Mouse (Mus musculus) erythroblast, adult 5-6 weeks (primary cell): Measurements from ENCODE around the gene Slc9a3. TPM values are rescaled to one million over a fixed set of nuclear protein-coding genes. Genes with fewer than 3 reads are reported as not detected.

ENCODE experiments used
- ATAC-seq: replicated peaks from 2 replicates; pipeline ENCODE4 v1.8.0; 2016; ENCODE audit warnings: moderate number of reproducible peaks, mild to moderate bottlenecking, moderate TSS enrichment, inconsistent platforms; ENCODE audit not compliant: poor library complexity, low FRiP score, severe bottlenecking
- total RNA-seq, 2 experiments: library from RNA; stranded (forward) in 1 of 2; stranded (reverse) in 1 of 2; fragments of 150-400 nt in 1 of 2; fragments of 200-764, 138-1000 nt in 1 of 2; gene quantifications; 2 replicates each; pipeline versions ENCODE4 v1.2.3 to v1.2.4; 2015 to 2017; ENCODE audit warnings: low replicate concordance in 2 of 2

Gene Slc9a3
- total RNA-seq, 2 experiments from 2014 or later, result not detected

DNA sequence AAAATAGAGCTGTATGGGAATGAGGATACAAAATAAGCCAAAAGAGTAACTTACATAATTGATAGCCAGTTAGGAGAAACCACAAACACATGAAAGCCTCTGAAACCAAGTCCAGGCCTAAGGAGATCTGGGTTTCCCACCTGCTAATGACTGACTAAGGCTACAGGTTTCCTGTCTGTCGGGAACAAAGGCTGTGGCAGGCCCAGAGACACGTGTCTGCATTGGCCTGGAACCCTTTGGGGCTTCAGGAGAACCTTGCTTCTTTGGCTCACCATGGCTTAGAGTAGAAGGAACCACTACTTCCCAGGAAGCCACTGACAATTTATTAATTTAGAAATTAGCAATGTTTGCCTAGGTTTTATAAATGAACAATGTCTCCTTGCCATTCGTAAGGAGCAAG lies 22.0 kb downstream of the Slc9a3 start:
- no peak for ATAC-seq

GRCm38 (mm10) chr13:74144120-74144884 lies 23.0 kb downstream of the Slc9a3 start:
- no peak for ATAC-seq

DNA sequence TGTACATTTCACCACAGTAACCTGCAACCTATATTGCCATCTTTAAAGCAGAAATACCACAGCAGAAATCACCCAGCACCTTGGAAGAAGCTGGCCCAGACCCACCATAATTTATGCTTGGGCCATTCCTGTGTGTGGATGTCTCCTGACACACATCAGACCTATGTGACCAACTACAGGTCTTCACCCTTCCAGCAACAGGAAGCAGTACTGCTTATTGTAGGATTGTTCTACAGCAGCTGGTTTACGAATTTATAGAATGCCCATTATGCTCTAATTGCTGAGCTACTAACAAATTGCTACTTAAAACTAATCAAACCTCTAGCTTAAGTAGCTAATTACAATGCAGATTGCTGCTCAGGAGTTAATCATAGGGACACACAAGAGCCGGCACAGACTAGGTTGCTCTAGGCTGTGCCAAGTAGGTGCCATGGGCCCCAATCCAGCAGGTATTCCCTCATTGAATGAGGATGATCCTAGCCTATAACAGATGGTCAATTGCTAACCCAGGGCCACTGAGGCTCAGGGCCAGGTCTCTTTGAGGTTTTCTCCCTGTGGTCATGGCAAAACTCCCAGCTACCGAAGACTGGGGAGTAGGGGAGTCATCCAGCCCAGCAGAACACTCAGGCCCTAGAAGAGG lies 24.8 kb downstream of the Slc9a3 start:
- no peak for ATAC-seq

- ATAC-seq, result no peak
Observed at GRCm38 (mm10) chr13:74147327-74147726, 26.1 kb downstream of the Slc9a3 start.

DNA sequence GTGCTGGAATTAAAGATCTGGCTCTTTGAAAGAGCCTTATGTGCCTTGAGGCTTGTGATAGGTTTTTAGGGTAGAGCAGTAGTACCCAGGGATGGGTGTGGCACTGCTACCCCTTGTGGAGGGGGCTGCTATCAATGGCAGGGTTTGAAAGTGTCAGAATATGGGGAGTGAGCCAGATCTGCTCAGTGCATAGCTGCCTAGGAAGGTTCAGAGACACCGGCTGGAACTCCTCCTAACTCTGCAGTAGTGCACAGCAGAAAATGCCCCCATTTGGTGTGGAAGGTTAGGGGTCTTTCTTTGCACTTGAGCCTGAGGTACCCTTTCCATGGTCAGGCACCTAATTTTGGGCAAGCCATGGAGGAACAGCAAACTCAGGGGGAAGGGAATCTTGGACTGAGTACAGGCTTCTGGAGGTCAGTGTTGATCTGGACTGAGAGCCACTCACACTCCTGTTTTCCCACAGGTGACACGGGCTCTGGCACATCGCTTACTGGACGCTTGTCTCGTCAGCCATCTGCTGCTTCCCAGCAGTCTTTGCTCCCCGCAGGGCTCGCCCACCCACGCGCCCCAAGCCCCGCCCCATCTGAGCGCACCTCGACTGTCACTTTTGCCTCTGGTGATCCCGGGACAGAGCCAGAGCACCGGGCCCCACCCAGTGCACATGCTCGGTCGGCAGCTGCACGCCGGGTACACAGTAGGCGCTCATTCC lies 45.2 kb downstream of the Slc9a3 start:
- peak; percentile 73 for ATAC-seq

GRCm38 (mm10) chr13:74167057-74167413 lies 45.8 kb downstream of the Slc9a3 start:
- ATAC-seq, result no peak

DNA sequence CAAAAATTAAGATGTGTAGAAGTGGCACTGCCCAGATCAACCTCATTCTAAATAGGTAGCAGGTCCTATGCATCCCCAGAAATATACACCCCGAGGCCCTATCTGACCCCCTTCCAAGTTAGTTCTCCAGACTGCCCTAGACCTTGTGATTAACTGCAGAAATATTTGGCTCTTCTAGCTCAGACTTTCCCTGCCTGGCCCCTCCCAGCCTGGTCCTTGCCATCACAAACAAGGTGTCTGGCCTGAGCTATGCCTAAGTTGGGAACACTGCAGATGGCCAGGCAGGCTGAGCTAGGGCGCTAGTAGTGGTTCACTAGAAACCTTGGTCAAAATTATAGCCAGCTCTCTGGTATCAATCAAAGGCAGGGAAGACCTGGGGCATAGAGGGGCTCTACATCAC lies 46.2 kb downstream of the Slc9a3 start:
- no peak for ATAC-seq

DNA sequence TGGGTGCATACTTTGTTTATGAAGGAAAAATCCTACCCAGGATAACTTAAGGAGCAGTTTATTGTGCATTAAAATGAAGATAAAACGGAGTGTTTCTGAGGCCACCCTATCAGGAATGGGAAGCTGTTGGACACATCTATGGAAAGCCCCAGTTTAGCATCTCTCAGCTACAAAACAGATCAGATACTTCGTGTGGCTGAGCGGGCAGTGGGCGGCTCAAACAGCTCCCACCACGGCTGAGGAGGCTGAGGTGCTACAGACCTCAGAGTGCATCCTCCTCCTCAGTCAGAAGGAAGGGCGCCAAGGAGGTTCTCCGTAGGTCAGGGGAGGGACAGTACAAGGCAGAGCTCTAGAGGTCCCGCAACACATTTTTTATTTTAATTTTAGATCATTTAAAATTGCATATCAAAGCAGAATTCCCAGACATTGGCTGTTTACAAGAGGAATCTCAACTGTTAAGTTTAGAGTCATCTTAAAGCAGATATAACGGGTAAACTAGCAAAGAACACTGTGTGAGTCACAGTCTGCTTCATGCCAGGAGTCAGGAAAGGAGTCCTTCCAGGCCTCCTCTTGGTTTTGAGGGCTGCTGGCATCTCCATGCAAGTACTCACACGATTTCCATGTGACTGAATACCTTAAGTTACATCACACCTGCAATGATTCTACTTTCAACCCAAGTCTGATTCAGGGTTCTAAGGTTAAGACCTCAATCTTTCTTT lies 48.3 kb downstream of the Slc9a3 start:
- no peak for ATAC-seq

DNA sequence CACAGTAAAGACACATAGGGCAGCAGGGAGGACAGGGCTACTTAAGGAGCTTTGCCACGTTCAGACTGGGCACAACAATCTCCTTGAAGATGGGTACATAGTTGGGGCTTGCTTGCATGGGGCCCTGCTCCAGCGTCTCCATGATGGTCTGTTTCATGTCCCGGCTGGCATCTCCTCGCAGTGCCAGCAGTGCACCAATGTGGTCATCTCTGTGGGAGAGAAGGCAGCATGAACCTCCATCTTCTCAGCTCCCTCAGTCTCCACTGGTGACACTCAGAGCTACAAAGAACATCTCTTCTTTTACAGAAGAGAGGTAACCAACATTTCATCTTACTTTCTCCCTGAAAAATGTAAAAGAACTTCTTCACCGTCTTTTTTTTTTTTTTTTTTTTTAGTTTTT lies 50.8 kb downstream of the Slc9a3 start:
- no peak for ATAC-seq

DNA sequence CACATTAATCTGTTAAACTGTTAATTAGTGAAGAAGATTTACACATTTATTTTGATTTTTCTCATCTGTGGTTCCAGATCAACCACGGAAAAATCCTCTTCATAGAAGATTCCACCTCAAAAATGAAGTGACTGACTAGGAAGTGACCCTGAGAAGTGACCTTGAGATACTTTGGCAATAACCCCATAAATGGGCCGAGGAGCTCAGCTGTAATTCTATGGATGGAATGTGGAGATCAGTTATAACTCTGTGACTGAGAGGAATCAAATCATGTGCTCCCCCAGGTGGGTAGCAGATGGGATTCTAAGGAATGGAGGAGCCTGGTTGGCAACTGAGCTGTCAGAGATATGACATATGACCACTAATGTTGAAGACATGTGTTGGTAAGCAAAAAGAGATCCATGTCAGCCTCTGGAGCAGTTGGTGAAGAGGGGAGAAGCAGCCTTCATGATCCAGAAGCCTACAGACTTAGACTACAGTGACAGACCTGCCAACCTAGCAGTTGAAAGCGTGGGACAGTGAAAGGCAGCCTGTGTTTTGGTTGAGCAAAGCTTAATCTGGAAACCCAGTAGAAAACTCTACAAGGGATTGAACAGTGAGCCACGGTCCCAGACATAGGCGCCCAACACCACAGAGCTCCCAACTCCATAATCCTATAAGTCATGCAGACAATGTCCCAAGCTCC lies 61.9 kb downstream of the Slc9a3 start:
- no peak for ATAC-seq

DNA sequence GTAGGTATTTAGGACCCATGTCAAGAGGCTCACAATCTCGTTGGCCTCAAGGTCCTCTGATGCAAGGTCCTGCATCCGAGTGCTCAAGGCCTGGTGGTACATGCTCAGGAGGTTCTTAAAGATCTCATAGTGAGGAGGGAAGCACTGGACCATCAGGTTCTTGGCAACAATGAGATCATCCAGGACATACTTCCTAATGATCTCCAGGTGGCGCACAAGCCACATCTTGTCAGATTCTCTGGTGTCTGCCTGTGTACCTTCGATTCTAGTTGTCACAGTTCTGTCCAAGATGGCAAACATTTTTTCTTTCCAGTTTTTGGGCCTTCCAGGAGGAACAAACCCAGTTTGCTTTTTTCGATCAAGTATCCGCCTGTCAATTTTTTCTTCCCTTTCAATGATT lies 71.4 kb downstream of the Slc9a3 start:
- ATAC-seq, result no peak

- ATAC-seq, result no peak
Observed at GRCm38 (mm10) chr13:74196451-74196850, 75.2 kb downstream of the Slc9a3 start.

DNA sequence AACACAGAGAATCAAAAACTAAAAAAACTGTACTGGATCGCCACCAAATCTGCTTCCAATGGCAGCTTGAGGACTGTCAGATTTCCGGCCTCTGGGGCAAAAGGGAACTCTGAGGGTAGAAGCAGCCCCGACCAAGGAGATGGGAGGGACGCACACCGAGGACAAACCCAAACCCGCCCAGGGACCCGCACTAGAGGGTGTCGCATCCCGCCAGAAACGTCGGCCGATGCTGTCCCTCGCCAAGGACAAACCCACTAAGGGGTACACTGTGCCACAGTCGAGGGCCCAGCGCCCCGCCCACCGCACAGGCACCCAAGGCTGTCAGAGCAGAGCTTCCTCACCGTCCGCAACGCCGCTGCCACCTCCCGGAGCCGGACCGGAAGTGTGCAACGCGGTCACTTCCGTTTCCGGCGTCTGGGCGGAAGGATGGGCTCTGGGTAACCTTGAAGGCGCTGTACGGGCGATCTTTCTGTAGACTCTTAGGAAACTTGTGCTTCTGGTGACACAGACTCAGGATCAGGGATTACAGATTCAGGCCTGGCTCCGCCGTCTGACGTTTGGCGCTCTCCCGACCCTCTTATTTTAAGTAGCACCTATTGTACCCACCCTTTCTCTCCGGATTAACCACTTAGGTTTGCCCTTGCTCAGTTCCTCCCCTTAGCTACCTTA lies 87.2 kb downstream of the Slc9a3 start, which contains the start of gene Exoc3:
Gene Exoc3, minus strand, starts transcription at position 416 of the 669 bp plus-strand sequence.
- ATAC-seq, result peak; percentile 99

DNA sequence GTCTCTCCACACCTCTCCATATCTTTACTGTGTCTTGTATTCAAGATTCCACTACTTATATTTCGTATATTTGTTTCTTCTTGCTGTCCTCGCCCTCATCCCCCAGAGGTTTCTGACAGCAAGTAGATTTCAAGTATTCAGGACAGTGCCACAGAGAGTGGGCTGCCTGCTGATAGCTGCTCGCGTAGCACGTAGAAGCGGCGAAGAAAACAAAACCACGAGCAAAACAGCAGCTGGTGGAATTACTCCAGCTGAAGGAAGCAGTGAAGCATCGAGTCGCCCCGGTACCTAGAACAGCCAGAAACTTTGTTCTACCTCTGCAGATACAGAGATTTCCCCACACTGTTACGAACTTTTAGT lies 87.7 kb downstream of the Slc9a3 start:
- ATAC-seq, result no peak; the same call in 1 of the 2 replicates

DNA sequence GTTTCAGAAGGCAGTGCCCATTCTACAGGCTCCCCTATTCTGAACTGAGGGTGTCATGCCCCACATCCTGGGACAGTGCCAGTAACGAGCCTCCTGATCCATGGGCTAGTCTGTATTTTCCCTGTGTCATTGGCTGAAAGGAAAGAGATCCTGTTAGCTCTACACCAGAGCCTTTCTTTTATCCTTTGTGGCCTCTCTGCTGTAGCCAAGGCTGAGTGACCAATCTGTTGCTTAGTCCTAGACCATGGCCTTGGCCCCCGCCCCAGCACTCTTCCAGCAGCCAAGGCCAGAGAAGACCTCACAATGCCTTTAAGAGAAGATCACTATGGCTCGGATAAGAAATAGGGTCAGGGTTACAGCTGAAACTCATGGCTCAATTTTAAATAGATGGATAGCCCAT lies 97.2 kb downstream of the Slc9a3 start:
- ATAC-seq, result no peak
